Mouse (Mus musculus): ENCODE results near the gene Smarcc2. TPM values are rescaled to one million over a fixed set of nuclear protein-coding genes. Genes with fewer than 3 reads are reported as not detected.

Smarcc2 gene
- polyA plus RNA-seq, 1 experiment from 2014 or later = 178 TPM

DNA sequence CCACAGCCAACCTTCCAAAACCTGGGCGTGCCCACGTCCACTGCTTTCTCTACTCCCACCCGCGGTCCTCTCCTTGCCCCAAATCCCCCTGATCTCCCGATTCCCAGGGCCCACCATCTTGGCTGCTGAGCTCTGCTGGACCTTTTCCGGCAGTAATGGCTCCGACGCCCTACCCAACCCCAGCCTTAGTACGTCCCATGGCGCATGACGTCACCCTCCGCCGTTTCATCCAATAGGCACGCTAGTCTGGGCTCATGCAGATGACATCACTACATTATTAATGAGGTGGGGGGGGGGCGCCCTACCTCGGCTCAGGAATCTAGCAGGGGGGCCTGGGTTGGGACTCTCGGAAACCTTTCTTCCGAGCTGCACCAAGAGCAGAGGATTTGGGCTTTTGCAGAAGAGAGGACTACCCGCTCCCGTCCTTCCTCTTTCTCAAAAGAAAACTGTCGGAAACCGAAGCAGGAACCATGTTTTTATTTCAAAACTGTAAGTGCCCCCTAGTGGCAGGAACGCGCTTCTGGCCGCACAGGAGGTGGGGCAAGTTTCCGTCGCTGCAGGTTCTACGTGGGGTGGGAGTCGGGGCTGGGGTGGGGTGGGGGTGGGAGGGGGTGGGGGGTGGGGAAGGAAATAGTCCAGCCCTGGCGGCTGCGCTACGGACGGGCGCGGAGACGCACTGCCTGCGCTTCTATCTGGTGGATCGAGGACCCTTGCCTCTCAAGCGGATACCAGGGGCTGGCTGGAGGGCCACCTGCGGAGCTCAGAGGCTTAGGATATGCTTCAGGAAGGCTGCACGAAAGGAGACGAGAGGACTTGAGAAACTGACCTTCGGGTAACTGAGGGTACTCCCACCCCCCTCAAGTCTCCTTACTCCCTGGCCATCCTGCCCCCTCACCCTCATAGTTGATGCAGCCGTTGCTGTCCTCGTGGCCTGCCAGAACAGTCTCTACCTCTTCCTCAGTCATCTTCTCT is 34.9 kb downstream of the Smarcc2 start, which contains the start of gene Myl6:
Gene Myl6, minus strand, starts transcription at position 451 of the 972 bp plus-strand sequence.
- DNase-seq (ENCODE audit: low spot score) (peak; percentile 99), ATAC-seq (peak; percentile 95)
- Histone ChIP-seq H3K27ac (ENCODE audit: low read depth, low read length) (peak within 1 kb of the TSS; percentile 92), H3K4me1 (ENCODE audit: control insufficient read depth, insufficient read depth, low read length) (peaks cover 12% of the 10 kb centered on the region), H3K27me3 (replicated peaks; ENCODE audit: control insufficient read depth, insufficient read depth, low read length) (no peaks in the 10 kb centered on the region), H3K9me3 (replicated peaks; ENCODE audit: control insufficient read depth, low read length) (no peaks in the 10 kb centered on the region), H3K9ac (ENCODE audit: low read length) (peak within 1 kb of the TSS; percentile 83), H3K4me3 (ENCODE audit: low read depth, low read length) (peak within 1 kb of the TSS; percentile 72), H3K4me2 (ENCODE audit: low read length) (peak within 1 kb of the TSS; percentile 75), H3K36me3 (ENCODE audit: control insufficient read depth, insufficient read depth, low read length) (peaks cover 30% of the 10 kb centered on the region)
- WGBS = under 1% methylated on average over 38 of the region's 45 CpGs

DNA sequence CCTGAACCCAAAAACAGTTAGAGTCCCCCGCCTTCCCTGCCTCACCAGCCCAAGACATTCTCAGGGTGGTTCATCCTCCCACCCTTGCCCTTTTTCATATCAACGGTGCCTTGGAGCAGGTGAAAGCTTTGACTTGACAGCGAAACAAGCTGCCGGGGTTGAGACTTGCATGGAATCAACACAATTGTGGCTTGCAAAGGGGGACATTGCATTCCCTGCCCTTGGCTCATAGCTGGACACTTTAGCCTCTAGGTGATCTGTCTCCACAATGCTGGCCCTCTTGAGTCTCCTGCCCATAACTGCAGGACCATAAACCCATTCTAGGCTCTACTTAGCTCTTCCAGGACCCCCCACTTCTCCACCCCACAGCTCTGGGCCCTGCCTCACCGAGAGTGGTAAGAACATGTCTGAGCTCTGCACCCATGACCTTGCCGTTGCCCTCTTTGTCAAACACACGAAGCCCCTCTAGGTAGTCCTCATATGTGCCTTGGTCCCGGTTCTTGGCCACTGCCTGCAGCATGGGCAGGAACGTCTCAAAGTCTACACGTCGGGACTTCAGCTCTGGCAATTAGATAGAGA is 35.7 kb downstream of the Smarcc2 start:
- peaks cover 23% of the 10 kb centered on the region for H3K36me3 ChIP-seq (ENCODE audit: control insufficient read depth, insufficient read depth, low read length)
- DNase-seq (ENCODE audit: low spot score) (no peak), ATAC-seq (no peak)
- H3K4me3 ChIP-seq (ENCODE audit: low read depth, low read length) = peak overlapping the region; percentile 72
- peak overlapping the region; percentile 83 for H3K9ac ChIP-seq (ENCODE audit: low read length)
- H3K9me3 ChIP-seq (replicated peaks; ENCODE audit: control insufficient read depth, low read length) = no peaks in the 10 kb centered on the region
- no peaks in the 10 kb centered on the region for H3K27me3 ChIP-seq (replicated peaks; ENCODE audit: control insufficient read depth, insufficient read depth, low read length)
- peak overlapping the region; percentile 75 for H3K4me2 ChIP-seq (ENCODE audit: low read length)
- H3K4me1 ChIP-seq (ENCODE audit: control insufficient read depth, insufficient read depth, low read length) = peaks cover 12% of the 10 kb centered on the region
- 63% methylated on average over 11 of the region's 11 CpGs for WGBS
- H3K27ac ChIP-seq (ENCODE audit: low read depth, low read length) = peak overlapping the region; percentile 92

DNA sequence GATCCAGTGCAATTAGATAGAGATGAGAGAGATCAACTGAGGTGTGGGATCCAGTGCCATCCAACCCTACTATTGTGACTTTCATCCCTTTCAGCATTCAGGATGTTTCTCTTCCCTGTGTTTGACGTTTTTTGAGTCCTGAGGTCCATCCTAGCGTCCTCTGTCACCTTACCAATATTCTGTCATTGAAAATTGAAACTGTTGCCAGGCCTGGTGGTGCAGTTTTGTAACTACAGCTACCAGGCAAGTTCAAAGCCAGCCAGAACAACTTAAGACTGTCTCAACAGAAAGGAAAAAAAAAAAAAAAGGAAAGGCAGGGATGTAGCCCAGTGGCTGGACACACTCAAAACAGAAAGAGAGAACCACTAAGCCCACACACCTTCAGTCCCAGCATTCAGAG is 36.2 kb downstream of the Smarcc2 start:
- peaks cover 18% of the 10 kb centered on the region for H3K36me3 ChIP-seq (ENCODE audit: control insufficient read depth, insufficient read depth, low read length)
- peak overlapping the region; percentile 75; the same call in 1 of the 2 replicates for H3K4me2 ChIP-seq (ENCODE audit: low read length)
- no peak overlapping the region for H3K4me3 ChIP-seq (ENCODE audit: low read depth, low read length)
- no peak for ATAC-seq
- 72% methylated on average over 2 of the region's 2 CpGs for WGBS
- no peak overlapping the region for H3K9ac ChIP-seq (ENCODE audit: low read length)
- H3K4me1 ChIP-seq (ENCODE audit: control insufficient read depth, insufficient read depth, low read length) = peaks cover 12% of the 10 kb centered on the region
- DNase-seq (ENCODE audit: low spot score) = no peak
- H3K27me3 ChIP-seq (replicated peaks; ENCODE audit: control insufficient read depth, insufficient read depth, low read length) = no peaks in the 10 kb centered on the region
- no peak overlapping the region for H3K27ac ChIP-seq (ENCODE audit: low read depth, low read length)
- no peaks in the 10 kb centered on the region for H3K9me3 ChIP-seq (replicated peaks; ENCODE audit: control insufficient read depth, low read length)

DNA sequence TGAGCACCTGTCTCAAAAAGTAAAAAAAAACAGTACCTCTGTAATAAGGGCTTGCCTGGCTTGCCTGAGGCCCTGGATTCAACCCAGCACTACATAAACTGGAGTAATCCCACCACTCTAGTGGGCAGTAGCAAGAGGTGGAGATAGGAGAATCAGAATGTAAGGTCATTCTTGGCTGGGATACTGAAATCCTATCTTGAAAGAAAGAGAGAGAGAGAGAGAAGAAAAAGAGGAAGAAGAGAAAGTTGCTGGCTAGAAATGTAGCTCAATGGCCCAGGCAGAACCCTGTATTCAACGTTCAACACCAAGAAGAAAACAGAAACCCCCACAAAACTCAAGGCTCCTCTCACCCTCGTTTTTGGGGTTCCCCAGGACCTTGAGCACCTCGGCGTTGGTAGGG is 36.9 kb downstream of the Smarcc2 start:
- Histone ChIP-seq H3K9me3 (replicated peaks; ENCODE audit: control insufficient read depth, low read length) (no peaks in the 10 kb centered on the region), H3K4me2 (ENCODE audit: low read length) (no peak overlapping the region), H3K4me3 (ENCODE audit: low read depth, low read length) (no peak overlapping the region), H3K9ac (ENCODE audit: low read length) (no peak overlapping the region), H3K4me1 (ENCODE audit: control insufficient read depth, insufficient read depth, low read length) (peaks cover 12% of the 10 kb centered on the region), H3K36me3 (ENCODE audit: control insufficient read depth, insufficient read depth, low read length) (peaks cover 11% of the 10 kb centered on the region), H3K27ac (ENCODE audit: low read depth, low read length) (no peak overlapping the region), H3K27me3 (replicated peaks; ENCODE audit: control insufficient read depth, insufficient read depth, low read length) (no peaks in the 10 kb centered on the region)
- WGBS = 78% methylated on average over 4 of the region's 4 CpGs
- ATAC-seq (no peak), DNase-seq (ENCODE audit: low spot score) (no peak)

DNA sequence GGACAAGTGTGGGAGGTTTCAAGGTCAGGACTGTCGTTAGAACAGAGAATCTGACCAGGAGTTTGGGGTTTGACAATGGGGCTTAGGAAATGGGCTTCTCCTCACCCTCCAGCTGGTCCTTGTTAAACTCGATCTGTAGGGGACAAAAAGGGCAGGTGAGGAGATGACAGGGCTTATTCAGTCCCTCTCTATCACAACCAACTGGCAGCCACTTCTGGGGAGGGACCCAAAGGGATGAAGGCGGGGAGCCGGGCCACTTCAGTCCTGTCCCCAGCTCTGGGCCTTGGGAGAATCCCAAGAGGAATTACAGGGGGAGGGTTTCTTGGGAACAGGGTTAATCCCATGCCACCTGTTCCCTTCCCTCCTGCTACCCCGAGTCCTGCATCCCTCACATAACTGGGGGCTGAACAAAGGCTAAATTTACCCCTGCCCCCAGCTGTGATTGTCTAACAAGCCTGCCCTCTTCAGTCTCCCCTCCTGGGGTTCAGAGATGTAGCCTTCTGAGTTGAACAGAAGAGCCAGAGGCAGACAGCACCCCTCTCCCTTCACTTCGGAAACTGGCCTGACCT is 37.5 kb downstream of the Smarcc2 start:
- no peak for ATAC-seq
- Histone ChIP-seq H3K4me1 (ENCODE audit: control insufficient read depth, insufficient read depth, low read length) (peaks cover 12% of the 10 kb centered on the region), H3K9me3 (replicated peaks; ENCODE audit: control insufficient read depth, low read length) (no peaks in the 10 kb centered on the region), H3K9ac (ENCODE audit: low read length) (no peak overlapping the region), H3K4me3 (ENCODE audit: low read depth, low read length) (no peak overlapping the region), H3K27ac (ENCODE audit: low read depth, low read length) (no peak overlapping the region), H3K27me3 (replicated peaks; ENCODE audit: control insufficient read depth, insufficient read depth, low read length) (no peaks in the 10 kb centered on the region), H3K36me3 (ENCODE audit: control insufficient read depth, insufficient read depth, low read length) (peaks cover 4% of the 10 kb centered on the region), H3K4me2 (ENCODE audit: low read length) (no peak overlapping the region)
- WGBS = 35% methylated on average over 6 of the region's 6 CpGs
- DNase-seq (ENCODE audit: low spot score) = no peak

DNA sequence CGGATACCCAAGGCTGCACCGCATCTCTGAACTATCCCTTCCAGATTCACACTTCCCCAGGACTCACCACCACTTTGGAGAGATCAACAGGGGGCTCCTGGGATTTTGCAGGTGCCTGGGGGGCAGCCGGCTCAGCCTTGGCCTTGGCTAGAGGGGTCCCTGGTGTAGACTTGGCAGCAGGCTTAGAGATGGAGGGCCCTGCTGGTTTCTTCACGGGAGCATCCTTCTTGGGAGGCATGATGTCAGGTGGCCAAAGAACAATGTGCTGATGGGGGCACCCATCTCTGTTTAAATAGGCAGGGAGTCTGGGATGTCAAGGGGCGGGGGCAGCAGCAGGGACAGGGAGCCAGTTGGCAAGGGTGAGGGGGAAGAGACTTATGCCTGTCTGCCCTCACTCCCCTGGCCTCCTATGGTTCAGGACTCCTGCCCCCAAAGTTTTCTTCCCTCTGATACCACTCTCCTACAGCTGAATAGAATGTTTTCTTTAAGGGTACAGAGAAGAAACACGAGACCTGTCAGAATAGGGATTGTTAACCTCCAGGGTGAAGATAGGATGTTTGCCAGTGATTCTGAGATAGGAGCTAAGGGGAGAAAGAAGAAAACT is 38.2 kb downstream of the Smarcc2 start:
- Histone ChIP-seq H3K4me3 (ENCODE audit: low read depth, low read length) (no peak overlapping the region), H3K9ac (ENCODE audit: low read length) (0 out of 2 replicates have a peak overlapping the region, but pooled peaks have one; percentile 21), H3K9me3 (replicated peaks; ENCODE audit: control insufficient read depth, low read length) (no peaks in the 10 kb centered on the region), H3K27me3 (replicated peaks; ENCODE audit: control insufficient read depth, insufficient read depth, low read length) (no peaks in the 10 kb centered on the region), H3K27ac (ENCODE audit: low read depth, low read length) (no peak overlapping the region), H3K4me2 (ENCODE audit: low read length) (no peak overlapping the region), H3K4me1 (ENCODE audit: control insufficient read depth, insufficient read depth, low read length) (peaks cover 11% of the 10 kb centered on the region), H3K36me3 (ENCODE audit: control insufficient read depth, insufficient read depth, low read length) (no peaks in the 10 kb centered on the region)
- DNase-seq (ENCODE audit: low spot score) (no peak), ATAC-seq (no peak)
- WGBS = 40% methylated on average over 6 of the region's 6 CpGs

DNA sequence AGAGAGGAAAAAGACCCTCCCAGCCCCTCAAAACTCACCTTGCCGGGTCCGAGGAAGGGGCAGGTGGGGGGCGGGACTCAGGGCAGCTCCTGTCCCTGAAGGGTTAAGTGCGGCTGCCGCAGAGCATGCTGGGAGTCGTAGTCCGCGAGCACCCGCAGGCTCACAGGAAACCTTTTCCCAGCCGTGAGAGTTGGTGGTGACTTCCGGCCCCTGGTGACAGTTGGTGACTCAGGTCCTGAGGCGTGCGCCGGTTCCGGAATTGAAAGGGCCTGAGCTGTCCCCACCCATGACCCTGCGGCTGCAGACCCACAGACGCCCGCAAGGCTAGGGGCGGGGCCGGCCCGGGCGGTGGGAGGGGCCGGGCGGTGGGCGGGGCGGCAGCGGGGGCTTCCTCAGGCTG is 39.5 kb downstream of the Smarcc2 start, which contains the start of gene Myl6b:
Gene Myl6b, minus strand, starts transcription at position 96 of the 400 bp plus-strand sequence.
- peak; percentile 97 for DNase-seq (ENCODE audit: low spot score)
- H3K9me3 ChIP-seq (replicated peaks; ENCODE audit: control insufficient read depth, low read length) = no peaks in the 10 kb centered on the region
- H3K4me2 ChIP-seq (ENCODE audit: low read length) = peak within 1 kb of the TSS; percentile 81
- H3K4me3 ChIP-seq (ENCODE audit: low read depth, low read length) = peak within 1 kb of the TSS; percentile 61
- ATAC-seq = peak; percentile 72
- peaks cover 7% of the 10 kb centered on the region for H3K4me1 ChIP-seq (ENCODE audit: control insufficient read depth, insufficient read depth, low read length)
- H3K27ac ChIP-seq (ENCODE audit: low read depth, low read length) = peak within 1 kb of the TSS; percentile 58; the same call in 1 of the 2 replicates
- 0 out of 2 replicates have a peak, but pooled peaks cover 3% of the 10 kb centered on the region for H3K36me3 ChIP-seq (ENCODE audit: control insufficient read depth, insufficient read depth, low read length)
- H3K27me3 ChIP-seq (replicated peaks; ENCODE audit: control insufficient read depth, insufficient read depth, low read length) = no peaks in the 10 kb centered on the region
- H3K9ac ChIP-seq (ENCODE audit: low read length) = peak within 1 kb of the TSS; percentile 64
- WGBS = under 1% methylated on average over 26 of the region's 27 CpGs

DNA sequence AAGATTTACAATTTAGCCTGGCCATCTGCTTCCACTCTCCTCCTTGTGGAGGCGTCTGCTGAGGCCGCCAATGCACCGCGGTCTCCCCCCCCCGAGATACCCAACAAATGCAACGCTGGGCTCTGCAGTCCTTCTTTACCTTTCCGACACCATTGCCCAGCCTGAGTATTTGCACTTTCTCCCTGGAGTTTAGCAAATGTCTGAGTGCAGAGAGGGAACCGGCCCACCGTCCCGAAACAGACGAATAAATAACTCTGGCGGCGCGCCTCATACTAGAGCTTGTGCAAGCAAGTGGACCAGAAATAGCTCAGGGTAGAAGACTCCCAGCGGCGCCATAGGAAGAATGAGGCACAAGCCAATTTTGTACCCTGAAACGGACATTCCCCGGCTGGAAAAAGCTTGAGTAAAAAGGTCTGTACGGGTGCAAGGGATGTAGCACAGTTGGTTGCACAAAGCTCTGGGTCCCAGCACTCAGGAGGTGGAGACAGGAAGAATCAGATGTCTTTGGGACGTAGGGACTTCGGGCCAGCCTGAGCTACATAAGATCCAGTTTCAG is 40.1 kb downstream of the Smarcc2 start:
- peak overlapping the region; percentile 58; the same call in 1 of the 2 replicates for H3K27ac ChIP-seq (ENCODE audit: low read depth, low read length)

More for the DNA sequence above, 40.1 kb downstream of the Smarcc2 start:
- peaks cover 7% of the 10 kb centered on the region for H3K4me1 ChIP-seq (ENCODE audit: control insufficient read depth, insufficient read depth, low read length)
- 2% methylated on average over 21 of the region's 21 CpGs for WGBS
- peak overlapping the region; percentile 61 for H3K4me3 ChIP-seq (ENCODE audit: low read depth, low read length)
- ATAC-seq (peak; percentile 45), DNase-seq (ENCODE audit: low spot score) (peak; percentile 45)
- peak overlapping the region; percentile 64 for H3K9ac ChIP-seq (ENCODE audit: low read length)
- H3K4me2 ChIP-seq (ENCODE audit: low read length) = peak overlapping the region; percentile 81
- no peaks in the 10 kb centered on the region for H3K9me3 ChIP-seq (replicated peaks; ENCODE audit: control insufficient read depth, low read length)
- H3K36me3 ChIP-seq (ENCODE audit: control insufficient read depth, insufficient read depth, low read length) = 0 out of 2 replicates have a peak, but pooled peaks cover 3% of the 10 kb centered on the region
- H3K27me3 ChIP-seq (replicated peaks; ENCODE audit: control insufficient read depth, insufficient read depth, low read length) = no peaks in the 10 kb centered on the region

Data from forebrain, embryonic 14.5 days (tissue).